8 mouse cellular contexts compared by ENCODE assay signal in the genomic region with DNA sequence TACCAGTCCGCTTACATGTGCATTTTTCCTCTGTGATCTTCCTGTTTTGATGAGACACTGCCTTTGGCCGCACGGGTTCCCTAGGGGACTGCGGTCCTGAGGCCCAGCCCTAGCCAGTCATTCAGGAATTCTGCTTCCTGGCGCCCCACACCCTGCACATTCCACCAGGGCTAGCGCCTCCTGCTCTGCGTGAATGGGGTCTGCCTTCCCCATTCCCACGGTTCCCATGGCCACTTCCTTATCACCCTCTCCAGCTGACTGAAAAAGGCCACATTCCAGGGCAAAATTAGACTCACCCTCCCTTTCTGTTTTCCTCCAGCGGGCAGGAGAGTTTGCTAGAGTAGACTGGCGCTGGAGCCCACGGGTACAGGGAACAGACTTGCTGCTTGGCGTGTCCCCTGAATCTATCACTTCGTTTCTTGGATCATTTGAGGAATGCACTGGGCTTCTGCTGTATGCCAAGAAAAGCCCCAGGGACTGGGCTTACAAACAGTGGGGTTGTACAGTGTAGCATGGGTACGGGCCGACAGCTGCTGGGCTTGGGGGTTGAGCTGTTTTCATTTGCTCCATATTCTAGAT. TPM values are rescaled to one million over a fixed set of nuclear protein-coding genes. Genes with fewer than 3 reads are reported as not detected.
DNase-seq lines count a peak whose midpoint lies in the region; ATAC-seq and TF ChIP-seq lines count a peak whose summit lies in the region.

No protein-coding gene starts in this region.

- H3K27me3 ChIP-seq in hindbrain, embryonic 14.5 days (ENCODE audit: control insufficient read depth, insufficient read depth, low read length), result no peaks in the 10 kb centered on the region
- no peaks in the 10 kb centered on the region for H3K27me3 ChIP-seq in liver, embryonic 11.5 days (replicated peaks; ENCODE audit: control insufficient read depth, insufficient read depth, low read length)
- H3K27me3 ChIP-seq in neural tube, embryonic 15.5 days (replicated peaks), result no peaks in the 10 kb centered on the region
- no peaks in the 10 kb centered on the region for H3K27me3 ChIP-seq in thymus, adult 2 months (ENCODE audit: control insufficient read depth, insufficient read depth, low read length)

- no peak overlapping the region for H3K4me3 ChIP-seq in hindbrain, embryonic 14.5 days (replicated peaks; ENCODE audit: low read length)
- no peak overlapping the region for H3K4me3 ChIP-seq in liver, embryonic 11.5 days (ENCODE audit: low read depth, low read length)
- H3K4me3 ChIP-seq in neural tube, embryonic 15.5 days (replicated peaks), result no peak overlapping the region
- no peak overlapping the region for H3K4me3 ChIP-seq in thymus, adult 2 months (ENCODE audit: control insufficient read depth, insufficient read depth, low read length)

- ATAC-seq in hindbrain, embryonic 14.5 days (ENCODE audit: low FRiP score), result peak; percentile 68; the same call in 1 of the 2 replicates
- ATAC-seq in liver, embryonic 11.5 days (replicated peaks; ENCODE audit: low FRiP score), result peak; percentile 68
- ATAC-seq in neural tube, embryonic 15.5 days (ENCODE audit: low FRiP score), result peak; percentile 41

- peak overlapping the region; percentile 44 for H3K27ac ChIP-seq in hindbrain, embryonic 14.5 days
- H3K27ac ChIP-seq in liver, embryonic 11.5 days (ENCODE audit: low read depth, low read length), result peak overlapping the region; percentile 47; the same call in 1 of the 2 replicates
- peak overlapping the region; percentile 69 for H3K27ac ChIP-seq in neural tube, embryonic 15.5 days (replicated peaks)
- H3K27ac ChIP-seq in thymus, adult 2 months (ENCODE audit: control insufficient read depth, insufficient read depth, low read length), result no peak overlapping the region; the same call in 1 of the 2 replicates

- 51% methylated on average over 15 of the region's 15 CpGs for WGBS in hindbrain, embryonic 14.5 days
- 60% methylated on average over 15 of the region's 15 CpGs for WGBS in liver, embryonic 11.5 days
- 59% methylated on average over 15 of the region's 15 CpGs for WGBS in neural tube, embryonic 15.5 days
- WGBS in thymus, adult 2 months, result 93% methylated on average over 15 of the region's 15 CpGs

- H3K9ac ChIP-seq in hindbrain, embryonic 14.5 days, result no peak overlapping the region
- no peak overlapping the region for H3K9ac ChIP-seq in liver, embryonic 11.5 days (ENCODE audit: low read depth, low read length)
- H3K9ac ChIP-seq in neural tube, embryonic 15.5 days (replicated peaks), result no peak overlapping the region

- peak; percentile 92 for DNase-seq in 3134 (ENCODE audit: extremely low read depth, insufficient read length, low spot score)
- peak; percentile 74 for DNase-seq in adrenal gland, adult 8-10 months
- peak; percentile 83 for DNase-seq in gastrocnemius, adult 18-20 months (ENCODE audit: low spot score)
- peak; percentile 53 for DNase-seq in hindbrain, embryonic 14.5 days (ENCODE audit: low spot score)
- DNase-seq in liver, embryonic 11.5 days (ENCODE audit: low spot score), result no peak
- DNase-seq in thymus, adult 2 months, result no peak
- no peak for DNase-seq in cerebellum, adult 8-10 months

- peaks cover 18% of the 10 kb centered on the region for H3K4me1 ChIP-seq in hindbrain, embryonic 14.5 days (replicated peaks; ENCODE audit: control insufficient read depth, insufficient read depth, low read length)
- H3K4me1 ChIP-seq in liver, embryonic 11.5 days (replicated peaks; ENCODE audit: control insufficient read depth, insufficient read depth, low read length), result peaks cover 20% of the 10 kb centered on the region
- peaks cover 35% of the 10 kb centered on the region for H3K4me1 ChIP-seq in neural tube, embryonic 15.5 days
- no peaks in the 10 kb centered on the region for H3K4me1 ChIP-seq in thymus, adult 2 months (replicated peaks; ENCODE audit: control insufficient read depth, insufficient read depth, low read length)

- H3K4me2 ChIP-seq in hindbrain, embryonic 14.5 days (replicated peaks), result no peak overlapping the region
- peak overlapping the region; percentile 15; the same call in 1 of the 2 replicates for H3K4me2 ChIP-seq in liver, embryonic 11.5 days
- 0 out of 2 replicates have a peak overlapping the region, but pooled peaks have one; percentile 3 for H3K4me2 ChIP-seq in neural tube, embryonic 15.5 days

- TF ChIP-seq CTCF in thymus, adult 2 months (IDR thresholded peaks at IDR 0.05; ENCODE audit: borderline replicate concordance, control insufficient read depth, extremely low read depth, insufficient read depth, low read length, poor library complexity), result no peak

- H3K36me3 ChIP-seq in hindbrain, embryonic 14.5 days (replicated peaks; ENCODE audit: control insufficient read depth, insufficient read depth), result no peaks in the 10 kb centered on the region
- H3K36me3 ChIP-seq in liver, embryonic 11.5 days (ENCODE audit: control insufficient read depth, insufficient read depth, low read length), result peaks cover 9% of the 10 kb centered on the region; the same call in 1 of the 2 replicates
- H3K36me3 ChIP-seq in neural tube, embryonic 15.5 days, result no peaks in the 10 kb centered on the region; the same call in 1 of the 2 replicates
- H3K36me3 ChIP-seq in thymus, adult 2 months (ENCODE audit: control insufficient read depth, insufficient read depth, low read length), result no peaks in the 10 kb centered on the region

- H3K9me3 ChIP-seq in hindbrain, embryonic 14.5 days (ENCODE audit: control insufficient read depth, low read length), result no peaks in the 10 kb centered on the region
- H3K9me3 ChIP-seq in liver, embryonic 11.5 days (ENCODE audit: control insufficient read depth, low read length), result no peaks in the 10 kb centered on the region; the same call in 1 of the 2 replicates
- H3K9me3 ChIP-seq in neural tube, embryonic 15.5 days (replicated peaks), result no peaks in the 10 kb centered on the region

- no peak for TF ChIP-seq POLR2A in thymus, adult 2 months (IDR thresholded peaks at IDR 0.05; ENCODE audit: control insufficient read depth, extremely low read depth, insufficient read depth, low read length, poor library complexity)

RNA-seq across cellular contexts. Expression of gene Dusp1, which starts 22.7 kb away (rescaled TPM):
- 10 to 100 TPM; 41.3 to 67.9 (median 53.3) TPM for total RNA-seq in adrenal gland, adult 8-10 months (2022)
- total RNA-seq in gastrocnemius, adult 18-20 months (2021), result 100 to 1,000 TPM in 1 of 2 experiments, 10 to 100 TPM in 1; 66.1 to 117 TPM
- 31.5 and 31.6 TPM in 2 replicates for polyA plus RNA-seq in hindbrain, embryonic 14.5 days (2014; fragmentation: Nextera tagmentation; extraction: Ambion mirVana)
- polyA plus RNA-seq in liver, embryonic 11.5 days (2014; fragmentation: Nextera tagmentation; extraction: Ambion mirVana), result 18.6 and 22.7 TPM in 2 replicates
- polyA plus RNA-seq in neural tube, embryonic 15.5 days (2015; fragmentation: Nextera tagmentation; extraction: Ambion mirVana), result 25.0 and 25.8 TPM in 2 replicates
- polyA plus RNA-seq in thymus, adult 2 months (2012; rRNA removed), result 53.8 and 59.3 TPM in 2 replicates

RNA-seq across cellular contexts. Expression of gene Ergic1, which starts 23.4 kb away (rescaled TPM):
- total RNA-seq in adrenal gland, adult 8-10 months (2022), result 100 to 1,000 TPM; 142 to 218 (median 163) TPM
- total RNA-seq in gastrocnemius, adult 18-20 months (2021), result 10 to 100 TPM; 44.6 to 46.5 TPM
- 110 and 119 TPM in 2 replicates for polyA plus RNA-seq in hindbrain, embryonic 14.5 days (2014; fragmentation: Nextera tagmentation; extraction: Ambion mirVana)
- polyA plus RNA-seq in liver, embryonic 11.5 days (2014; fragmentation: Nextera tagmentation; extraction: Ambion mirVana), result 89.5 and 96.1 TPM in 2 replicates
- 89.7 and 101 TPM in 2 replicates for polyA plus RNA-seq in neural tube, embryonic 15.5 days (2015; fragmentation: Nextera tagmentation; extraction: Ambion mirVana)
- 80.2 and 86.3 TPM in 2 replicates for polyA plus RNA-seq in thymus, adult 2 months (2012; rRNA removed)

Comparison
In these comparisons a context has a peak if more than half of its experiments do, and no peak if none do; other contexts are left out.
1. DNase-seq: peak in 3134 (single experiment), adrenal gland, adult 8-10 months (single experiment), gastrocnemius, adult 18-20 months (single experiment) and hindbrain, embryonic 14.5 days (single experiment); none in liver, embryonic 11.5 days (single experiment), thymus, adult 2 months (single experiment) and cerebellum, adult 8-10 months (single experiment).
2. Peak in every context shown above with its lines, with median percentiles within 50 percentile points of each other: ATAC-seq.